Mouse (Mus musculus) C2C12 (cell line): ENCODE measurements around the gene Col4a1. TPM values are rescaled to one million over a fixed set of nuclear protein-coding genes. Genes with fewer than 3 reads are reported as not detected.

Experiments
- H3K27me3 ChIP-seq: one replicate; pipeline ENCODE4 v1.6.1; 2011; ENCODE audit not compliant: control insufficient read depth, insufficient read depth, insufficient read length
- H3K36me3 ChIP-seq: one replicate; pipeline ENCODE4 v1.6.1; 2011; ENCODE audit not compliant: control insufficient read depth, insufficient read depth
- H3K4me3 ChIP-seq: one replicate; pipeline ENCODE4 v1.5.1; 2011; ENCODE audit warnings: mild to moderate bottlenecking, control low read depth; ENCODE audit not compliant: poor library complexity, insufficient read depth, severe bottlenecking
- H3K79me2 ChIP-seq: one replicate; pipeline ENCODE4 v1.6.1; 2011; ENCODE audit not compliant: control insufficient read depth, insufficient read depth
- H3K79me3 ChIP-seq: one replicate; pipeline ENCODE4 v1.6.1; 2011; ENCODE audit warnings: low read depth, control low read depth
- H3ac ChIP-seq: one replicate; pipeline ENCODE3; 2011; ENCODE audit warnings: low read depth; ENCODE audit not compliant: control insufficient read depth, insufficient read length
- CEBPB ChIP-seq: IDR thresholded peaks from one replicate; pipeline ENCODE4 v1.6.1; 2011; ENCODE audit warnings: low read depth, mild to moderate bottlenecking, control low read depth, moderate library complexity
- CTCF ChIP-seq: IDR thresholded peaks from one replicate; pipeline ENCODE4 v1.5.1; 2011; ENCODE audit not compliant: control insufficient read depth, insufficient read depth, insufficient read length
- FOSL1 ChIP-seq: IDR thresholded peaks from one replicate; pipeline ENCODE4 v1.8.0; 2011; ENCODE audit warnings: mild to moderate bottlenecking, low read length; ENCODE audit not compliant: poor library complexity, insufficient read depth, severe bottlenecking
- MAX ChIP-seq: IDR thresholded peaks from one replicate; pipeline ENCODE4 v1.6.1; 2011; ENCODE audit warnings: mild to moderate bottlenecking, control low read depth
- MYOD1 ChIP-seq: IDR thresholded peaks from one replicate; pipeline ENCODE4 v1.6.1; 2011; ENCODE audit warnings: low read depth; ENCODE audit not compliant: control insufficient read depth, insufficient read length
- MYOG ChIP-seq: IDR thresholded peaks from one replicate; pipeline ENCODE4 v1.6.1; 2011; ENCODE audit not compliant: control insufficient read depth, insufficient read length; ENCODE audit errors: extremely low read depth
- USF1 ChIP-seq: IDR thresholded peaks from one replicate; pipeline ENCODE4 v1.6.1; 2011; ENCODE audit warnings: low read depth, mild to moderate bottlenecking, control low read depth, moderate library complexity
- polyA plus RNA-seq: library from polyadenylated mRNA; unstranded; fragments of >200 nt; fragmentation: generic; extraction: Trizol; gene quantifications from one replicate; pipeline ENCODE4 v1.2.1, GENCODE M21; 2012; ENCODE audit warnings: missing spikeins

Gene Col4a1
- polyA plus RNA-seq, 1 experiment, result 74.7 TPM

GRCm38 (mm10) chr8:11327298-11327697, 14.7 kb upstream of the Col4a1 start:
- H3K27me3 ChIP-seq, result no peaks in the 10 kb centered on the region
- no peak overlapping the region for H3K4me3 ChIP-seq
- no peak overlapping the region for H3ac ChIP-seq
- no peaks in the 10 kb centered on the region for H3K36me3 ChIP-seq
- H3K79me2 ChIP-seq, result peaks cover 44% of the 10 kb centered on the region
- TF ChIP-seq MYOG, result no peak
- TF ChIP-seq USF1, result no peak
- no peak for TF ChIP-seq MAX
- no peak for TF ChIP-seq CTCF
- no peak for TF ChIP-seq CEBPB
- TF ChIP-seq FOSL1, result no peak
- no peak for TF ChIP-seq MYOD1
- peaks cover 14% of the 10 kb centered on the region for H3K79me3 ChIP-seq

- H3K36me3 ChIP-seq, result no peaks in the 10 kb centered on the region
- no peaks in the 10 kb centered on the region for H3K27me3 ChIP-seq
- TF ChIP-seq FOSL1 (no peak), MYOG (no peak), CEBPB (no peak), USF1 (no peak), CTCF (no peak), MAX (no peak), MYOD1 (no peak)
- H3K79me2 ChIP-seq, result peaks cover 54% of the 10 kb centered on the region
- H3K79me3 ChIP-seq, result peaks cover 14% of the 10 kb centered on the region
- no peak overlapping the region for H3K4me3 ChIP-seq
- H3ac ChIP-seq, result no peak overlapping the region
Observed at GRCm38 (mm10) chr8:11324801-11325395, 12.3 kb upstream of the Col4a1 start.

GRCm38 (mm10) chr8:11323681-11324080, 11.1 kb upstream of the Col4a1 start:
- Histone ChIP-seq H3K36me3 (peaks cover under 1% of the 10 kb centered on the region), H3K4me3 (no peak overlapping the region), H3K27me3 (no peaks in the 10 kb centered on the region), H3K79me3 (peaks cover 14% of the 10 kb centered on the region), H3K79me2 (peaks cover 55% of the 10 kb centered on the region), H3ac (no peak overlapping the region)
- TF ChIP-seq MAX, result no peak
- no peak for TF ChIP-seq CEBPB
- TF ChIP-seq MYOG, result no peak
- TF ChIP-seq CTCF, result no peak
- TF ChIP-seq FOSL1, result no peak
- no peak for TF ChIP-seq MYOD1
- TF ChIP-seq USF1, result no peak

- peaks cover 6% of the 10 kb centered on the region for H3K36me3 ChIP-seq
- H3K79me2 ChIP-seq, result peaks cover 49% of the 10 kb centered on the region
- H3K79me3 ChIP-seq, result peaks cover 17% of the 10 kb centered on the region
- H3K4me3 ChIP-seq, result no peak overlapping the region
- H3ac ChIP-seq, result no peak overlapping the region
- H3K27me3 ChIP-seq, result no peaks in the 10 kb centered on the region
- TF ChIP-seq MAX, result no peak
- peak; percentile 15 for TF ChIP-seq FOSL1
Observed at GRCm38 (mm10) chr8:11322724-11323585, 10.3 kb upstream of the Col4a1 start.

- Histone ChIP-seq H3K79me2 (peaks cover 53% of the 10 kb centered on the region), H3K79me3 (peaks cover 17% of the 10 kb centered on the region), H3ac (no peak overlapping the region), H3K27me3 (no peaks in the 10 kb centered on the region), H3K4me3 (no peak overlapping the region), H3K36me3 (peaks cover 6% of the 10 kb centered on the region)
- TF ChIP-seq FOSL1 (no peak), CEBPB (no peak), MAX (no peak), USF1 (no peak)
Observed at GRCm38 (mm10) chr8:11321841-11322240, 9.2 kb upstream of the Col4a1 start.

GRCm38 (mm10) chr8:11319405-11319804, 6.8 kb upstream of the Col4a1 start:
- Histone ChIP-seq H3K79me2 (peaks cover 55% of the 10 kb centered on the region), H3K4me3 (no peak overlapping the region), H3ac (no peak overlapping the region), H3K36me3 (peaks cover 6% of the 10 kb centered on the region), H3K79me3 (peaks cover 10% of the 10 kb centered on the region), H3K27me3 (no peaks in the 10 kb centered on the region)
- TF ChIP-seq CTCF (no peak), MAX (no peak), USF1 (no peak), MYOG (no peak), CEBPB (no peak), FOSL1 (no peak), MYOD1 (no peak)
